Mouse (Mus musculus): Measurements from ENCODE around the gene Abcd1.
"Not testable (repeated sequence)": the region's sequence is repeated elsewhere in the genome, so short reads cannot be mapped to it uniquely, and the experiment has no call there.

Gene Abcd1

DNA sequence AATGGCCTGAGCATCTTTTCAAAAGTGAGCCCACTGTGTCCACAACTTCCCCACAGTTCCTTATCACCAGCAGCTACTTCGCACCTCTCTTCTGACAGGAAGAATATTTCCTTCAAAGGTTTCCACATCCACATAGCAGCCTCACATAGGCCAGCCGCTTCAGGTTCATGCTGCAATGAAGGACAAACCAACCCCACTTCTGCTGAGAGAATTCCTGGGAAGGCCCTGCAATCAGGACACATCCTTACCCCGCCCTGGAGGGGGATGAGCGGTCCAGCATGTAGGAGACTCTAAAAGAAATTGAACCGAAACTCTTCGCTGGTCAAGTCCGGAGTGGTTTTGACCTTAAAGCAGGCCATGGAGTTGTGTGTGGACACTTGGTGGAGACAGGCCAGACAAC is 23.4 kb downstream of the Abcd1 start:
- DNase-seq (ENCODE audit: low read depth, low spot score): not testable (repeated sequence)

DNA sequence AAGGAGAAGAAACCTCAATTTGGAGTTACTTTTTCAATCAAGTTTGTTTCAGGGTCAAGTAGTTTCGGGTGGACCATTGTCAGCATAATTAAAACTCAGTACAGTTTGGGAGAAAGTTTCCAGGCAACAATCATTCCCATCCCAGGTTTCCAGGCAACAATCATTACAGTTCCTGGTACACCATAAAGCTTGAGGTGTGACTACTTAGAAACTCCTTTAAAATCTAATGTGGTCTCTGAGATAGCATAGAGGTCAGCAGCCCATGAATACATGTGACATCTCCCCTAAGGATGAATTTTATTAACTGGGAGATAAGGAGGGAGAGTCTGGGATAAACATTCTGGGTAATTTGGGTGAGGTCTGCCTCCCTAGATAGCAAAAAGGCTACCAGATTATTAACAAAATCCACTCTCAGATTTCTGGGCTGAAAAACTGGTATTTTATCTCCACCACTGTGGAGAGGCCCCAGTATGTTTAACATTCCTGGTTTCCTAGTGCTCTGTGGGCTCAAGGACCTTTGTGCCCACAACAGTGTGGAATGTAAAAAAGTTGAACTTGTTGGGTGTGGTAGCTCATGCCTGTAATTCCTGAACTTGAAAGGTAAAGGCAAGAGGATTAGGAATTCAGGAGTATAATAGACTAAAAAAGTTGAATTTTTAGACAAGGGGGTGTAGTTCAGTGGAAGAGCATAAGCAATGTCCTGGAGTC is 28.5 kb downstream of the Abcd1 start:
- no peak for DNase-seq (ENCODE audit: low read depth, low spot score)

DNA sequence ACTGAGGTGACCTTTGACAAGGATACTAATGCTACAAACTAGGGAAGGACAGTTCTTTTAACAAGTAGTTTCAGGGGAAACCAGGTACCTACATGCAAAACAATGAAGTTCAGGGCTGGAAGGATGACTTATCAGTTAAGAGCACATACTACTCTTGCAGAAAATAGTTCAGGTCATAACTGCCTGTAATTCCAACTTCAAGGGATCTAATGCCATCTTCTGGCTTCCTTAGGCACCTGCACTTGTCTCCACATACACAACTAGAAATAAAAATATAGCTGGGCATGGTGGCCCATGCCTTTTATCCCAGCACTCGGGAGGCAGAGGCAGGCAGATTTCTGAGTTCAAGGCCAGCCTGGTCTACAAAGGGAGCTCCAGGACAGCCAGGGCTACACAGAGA is 32.6 kb downstream of the Abcd1 start:
- DNase-seq (ENCODE audit: low read depth, low spot score): no peak

DNA sequence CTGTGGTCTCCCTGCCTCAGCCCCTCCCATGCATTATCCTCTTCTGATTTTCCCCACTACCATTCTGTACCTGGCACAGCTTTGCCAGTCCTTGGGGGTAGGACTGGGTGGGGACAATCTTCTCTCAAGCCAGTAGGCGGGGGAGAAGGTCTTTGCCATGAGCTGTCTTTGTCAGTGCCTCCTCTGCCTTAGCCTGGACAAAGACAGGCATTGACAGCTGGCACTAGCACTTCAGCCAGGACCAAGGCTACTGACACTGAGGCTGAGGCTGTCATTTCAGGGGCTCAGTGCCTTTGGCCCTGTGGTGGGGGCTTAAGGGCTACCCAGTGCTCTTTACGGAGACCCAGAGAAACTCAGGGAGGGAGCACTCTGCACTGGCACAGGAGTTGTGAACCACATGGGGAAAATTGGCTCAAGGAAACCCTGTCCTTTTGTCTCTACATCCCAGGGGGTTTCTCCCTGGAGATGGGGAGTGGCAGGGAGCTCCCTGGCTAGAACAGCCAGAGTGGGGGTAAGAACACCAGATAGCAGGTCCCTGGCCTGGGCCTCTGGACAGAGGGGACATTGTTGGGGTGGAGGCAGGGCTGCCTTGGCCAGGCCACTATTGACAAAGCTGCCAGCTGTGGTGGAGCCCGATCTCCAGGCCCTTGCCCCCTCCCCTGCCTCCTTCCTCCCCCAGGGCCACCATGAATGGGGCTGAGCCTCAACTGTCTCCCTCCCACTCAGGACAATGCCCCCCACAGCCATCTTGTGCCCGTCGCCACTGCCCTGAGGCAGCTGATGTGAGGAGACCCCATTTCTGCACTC is 40.1 kb downstream of the Abcd1 start, which contains the start of gene Plxnb3:
Gene Plxnb3, plus strand, starts transcription at position 757 of the 807 bp plus-strand sequence.
- no peak for DNase-seq (ENCODE audit: low read depth, low spot score)

DNA sequence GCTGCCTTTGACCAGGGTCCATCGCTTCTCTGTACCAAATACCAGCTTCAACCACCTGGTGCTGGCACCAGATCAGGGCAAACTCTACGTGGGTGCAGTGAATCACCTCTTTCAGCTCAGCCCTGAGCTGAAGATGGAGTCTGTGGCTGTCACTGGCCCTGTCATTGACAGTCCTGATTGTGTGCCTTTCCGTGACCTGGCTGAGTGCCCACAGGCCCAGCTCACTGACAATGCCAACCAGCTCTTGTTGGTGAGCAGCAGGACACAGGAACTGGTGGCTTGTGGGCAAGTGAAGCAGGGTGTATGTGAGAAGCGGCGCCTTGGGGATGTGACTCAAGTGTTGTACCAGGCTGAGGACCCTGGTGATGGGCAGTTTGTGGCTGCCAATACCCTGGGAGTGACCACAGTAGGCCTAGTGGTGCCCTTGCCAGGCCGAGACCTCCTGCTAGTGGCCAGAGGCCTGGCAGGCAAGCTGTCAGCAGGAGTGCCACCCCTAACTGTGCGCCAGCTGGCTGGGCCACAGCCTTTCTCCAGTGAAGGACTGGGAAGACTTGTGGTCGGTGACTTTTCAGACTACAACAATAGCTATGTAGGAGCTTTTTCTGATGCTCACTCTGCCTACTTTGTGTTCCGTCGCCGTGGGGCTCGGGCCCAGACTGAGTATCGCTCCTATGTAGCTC is 42.4 kb downstream of the Abcd1 start:
- DNase-seq (ENCODE audit: low read depth, low spot score): no peak

DNA sequence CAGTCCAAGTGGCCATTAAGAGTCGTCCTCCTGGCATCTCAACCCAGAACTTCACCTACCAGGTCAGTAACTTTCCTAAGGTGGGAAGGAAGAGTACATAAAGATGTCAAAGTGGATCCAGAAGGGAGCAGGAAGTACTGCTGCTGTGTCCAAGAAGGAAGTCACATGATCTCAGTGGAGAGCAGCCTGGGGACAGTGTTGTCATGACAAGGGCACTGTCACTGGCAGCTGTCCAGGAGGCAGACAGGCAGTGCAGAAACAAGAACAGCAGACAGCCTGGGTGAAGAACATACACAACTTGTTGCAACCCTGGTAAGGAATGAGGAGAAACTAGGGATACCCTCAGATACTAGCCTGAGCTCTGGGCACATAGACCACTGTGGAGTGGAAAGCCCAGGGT is 48.9 kb downstream of the Abcd1 start:
- DNase-seq (ENCODE audit: low read depth, low spot score): no peak

GRCm38 (mm10) chrX:73767267-73767666 is 50.9 kb downstream of the Abcd1 start:
- DNase-seq (ENCODE audit: low read depth, low spot score): no peak

DNA sequence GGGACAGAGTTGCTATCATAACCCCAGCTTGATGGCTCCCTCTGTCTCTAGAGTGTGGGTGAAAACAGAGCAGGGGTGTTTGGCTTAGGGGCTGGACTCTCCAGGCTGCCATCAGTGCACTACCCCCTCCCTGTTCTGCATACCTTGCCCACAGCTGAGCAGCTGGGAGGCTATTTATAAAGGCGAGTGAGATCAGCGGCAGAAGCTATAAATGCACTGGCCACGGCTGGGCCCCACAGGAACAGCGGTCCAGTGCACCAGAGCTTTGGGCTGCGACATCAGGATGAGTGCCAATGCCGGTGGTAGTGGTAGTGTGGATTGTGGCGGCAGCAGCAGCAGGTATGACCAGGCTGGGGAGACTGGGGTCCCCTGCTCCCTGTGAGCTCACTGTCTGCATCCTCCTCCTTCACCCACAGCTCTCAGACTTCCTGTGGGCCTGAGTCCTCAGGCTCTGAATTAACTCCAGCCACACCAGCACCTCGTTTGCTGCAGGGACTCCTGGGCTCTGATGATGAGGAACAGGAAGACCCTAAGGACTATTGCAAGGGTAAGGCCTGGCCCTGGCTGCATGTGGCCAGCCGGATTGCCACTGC is 57.9 kb downstream of the Abcd1 start, which contains the start of gene Srpk3:
Gene Srpk3, plus strand, starts transcription at position 238 of the 593 bp plus-strand sequence.
- DNase-seq (ENCODE audit: low read depth, low spot score): peak; percentile 13

- no peak for DNase-seq (ENCODE audit: low read depth, low spot score)
These were observed 58.5 kb downstream of the Abcd1 start for GRCm38 (mm10) chrX:73774802-73775483.

DNA sequence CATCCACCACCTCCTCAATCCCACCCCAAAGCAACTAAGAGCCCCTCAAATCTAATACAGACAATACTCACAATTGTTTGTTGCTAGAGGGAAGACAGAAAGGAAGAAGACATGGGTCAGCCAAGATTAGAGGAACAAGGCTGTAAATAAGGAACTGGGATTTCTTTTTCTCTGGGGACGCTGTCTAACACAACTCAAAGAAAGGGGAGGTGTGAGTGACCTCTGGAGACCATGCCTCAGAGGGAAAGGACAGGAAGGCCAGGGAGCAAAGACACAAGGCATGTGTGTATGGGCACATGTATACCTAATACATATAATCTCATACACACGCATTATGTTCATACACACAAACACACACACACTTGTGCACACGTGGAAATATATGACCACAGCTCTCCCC is 65.8 kb downstream of the Abcd1 start:
- no peak for DNase-seq (ENCODE audit: low read depth, low spot score)

DNA sequence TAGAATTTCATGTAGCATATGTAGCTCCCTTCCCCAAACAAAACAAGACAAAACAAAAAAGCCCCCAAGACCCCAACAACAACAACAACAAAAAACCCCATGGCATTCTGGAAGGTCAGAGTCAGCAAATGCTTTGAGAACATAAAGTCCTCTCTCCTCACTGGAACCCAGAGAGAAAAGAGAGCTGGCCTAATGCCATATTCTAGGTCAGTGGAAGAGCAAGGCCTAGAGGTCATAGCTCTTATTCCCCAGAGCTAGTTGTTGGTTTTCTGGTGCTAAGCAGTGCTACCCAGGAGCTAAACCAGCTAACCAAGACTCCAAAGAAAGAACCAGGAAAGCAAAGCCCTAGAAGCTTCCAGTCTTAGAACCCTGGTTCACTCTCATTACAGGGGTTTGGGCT is 69.3 kb downstream of the Abcd1 start:
- no peak for DNase-seq (ENCODE audit: low read depth, low spot score)

- DNase-seq (ENCODE audit: low read depth, low spot score): peak; percentile 84
These were observed 70.2 kb downstream of the Abcd1 start, which contains the start of the genes Idh3g and Ssr4 for GRCm38 (mm10) chrX:73786364-73787224. Gene Idh3g (minus strand): TSS chrX:73786897. Gene Ssr4 (plus strand): TSS chrX:73787028.

DNA sequence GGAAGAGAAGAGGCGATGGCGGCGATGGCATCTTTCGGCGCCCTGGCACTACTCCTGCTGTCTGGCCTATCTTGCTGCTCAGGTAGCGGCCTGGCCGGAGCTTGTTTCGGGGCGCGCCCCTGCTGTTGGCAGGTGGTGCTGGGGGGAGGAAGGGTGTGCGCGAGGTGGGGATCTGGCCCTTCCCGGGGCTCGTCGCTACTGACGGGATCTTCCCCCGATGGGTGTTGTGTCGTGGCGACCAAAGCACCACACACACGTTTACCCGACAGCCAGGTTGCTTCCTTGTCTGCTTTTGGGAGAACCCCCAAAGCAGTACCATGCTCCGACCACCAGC is 70.8 kb downstream of the Abcd1 start:
- no peak for DNase-seq (ENCODE audit: low read depth, low spot score)
